Mouse (Mus musculus) kidney, postnatal 14 days (tissue): ENCODE measurements at regions not wholly inside any gene's neighbourhood (a gene's known extent, or its start where the extent isn't known, plus 50 kb on each side); places are given as distances from the start of the nearest gene placed in this dataset.
"Not testable (repeated sequence)": the region's sequence is repeated elsewhere in the genome, so short reads cannot be mapped to it uniquely, and the experiment has no call there.

Experiments
- DNase-seq: peaks from one replicate; pipeline ENCODE4 v3.0.0; 2022; ENCODE audit warnings: mixed read lengths

GRCm38 (mm10) chr14:71609698-71610301 is 881.8 kb downstream of the Gm9195 start:
- DNase-seq, result no peak

- DNase-seq, result no peak
Measured at GRCm38 (mm10) chr14:71603710-71604109, 887.9 kb downstream of the Gm9195 start.

- peak; percentile 17 for DNase-seq
Measured at GRCm38 (mm10) chr14:71597859-71598258, 893.8 kb downstream of the Gm9195 start.

- DNase-seq, result no peak
Measured at GRCm38 (mm10) chr14:71588694-71589240, 902.9 kb downstream of the Gm9195 start.

GRCm38 (mm10) chr14:71588006-71588405 is 903.6 kb downstream of the Gm9195 start:
- DNase-seq, result no peak

- no peak for DNase-seq
Measured at GRCm38 (mm10) chr14:71564816-71565215, 926.8 kb downstream of the Gm9195 start.

GRCm38 (mm10) chr14:71561906-71562305 is 929.7 kb downstream of the Gm9195 start:
- DNase-seq, result no peak

GRCm38 (mm10) chr14:71554324-71554723 is 937.3 kb downstream of the Gm9195 start:
- DNase-seq, result not testable (repeated sequence)

GRCm38 (mm10) chr14:71543580-71543979 is 943.9 kb upstream of the Fam160b2 start:
- DNase-seq, result no peak

- no peak for DNase-seq
Measured at GRCm38 (mm10) chr14:71532074-71532659, 932.5 kb upstream of the Fam160b2 start.

GRCm38 (mm10) chr14:71531298-71531697 is 931.7 kb upstream of the Fam160b2 start:
- DNase-seq, result no peak

- DNase-seq, result no peak
Measured at GRCm38 (mm10) chr14:71530421-71530820, 930.8 kb upstream of the Fam160b2 start.

GRCm38 (mm10) chr14:71518541-71518940 is 918.9 kb upstream of the Fam160b2 start:
- DNase-seq, result no peak

GRCm38 (mm10) chr14:71500851-71501250 is 901.2 kb upstream of the Fam160b2 start:
- DNase-seq, result no peak

- no peak for DNase-seq
Measured at GRCm38 (mm10) chr14:71491201-71491600, 891.6 kb upstream of the Fam160b2 start.

GRCm38 (mm10) chr14:71486176-71486970 is 886.7 kb upstream of the Fam160b2 start:
- no peak for DNase-seq

- DNase-seq, result peak; percentile 2
Measured at GRCm38 (mm10) chr14:71475656-71476055, 876.0 kb upstream of the Fam160b2 start.

GRCm38 (mm10) chr14:71473907-71474306 is 874.3 kb upstream of the Fam160b2 start:
- DNase-seq, result no peak

GRCm38 (mm10) chr14:71432364-71432763 is 832.7 kb upstream of the Fam160b2 start:
- DNase-seq, result no peak
